Comparison of ENCODE assay signal across 19 mouse cellular contexts in genomic region chr3:95842503-95843214, GRCm38 (mm10). TPM values are rescaled to one million over a fixed set of nuclear protein-coding genes. Genes with fewer than 3 reads are reported as not detected.
A peak's percentile ranks its signal among the peaks of the same experiment; 100 is the strongest.
DNase-seq lines count a peak whose midpoint lies in the region; ATAC-seq and TF ChIP-seq lines count a peak whose summit lies in the region.
"Had no signal": no experiment of that assay in that cellular context is flagged by ENCODE, and none has a peak within 500 bp of the region (broad histone marks: within the 10 kb centered on the region; RNA-seq: fewer than 3 reads in every experiment).

No protein-coding gene starts in this region.

- no peak for TF ChIP-seq POLR2A in thymus, adult 2 months (IDR thresholded peaks at IDR 0.05; ENCODE audit: control insufficient read depth, extremely low read depth, insufficient read depth, low read length, poor library complexity)
- no peak for TF ChIP-seq POLR2A in MEL (IDR thresholded peaks at IDR 0.05; ENCODE audit: control insufficient read depth in 1 of 2, insufficient read depth in 1 of 2, low read depth in 1 of 2, low read length in 2 of 2, poor library complexity in 1 of 2)

- TF ChIP-seq EP300 in MEL (IDR thresholded peaks at IDR 0.05; ENCODE audit: low read depth in 1 of 2, low read length in 2 of 2): no peak
- TF ChIP-seq EP300 in stomach, postnatal 0 days (optimal IDR thresholded peaks at IDR 0.05): no peak

- H3K4me1 ChIP-seq in hindbrain, postnatal 0 days (ENCODE audit: insufficient read depth, low read length): no peaks in the 10 kb centered on the region
- no peaks in the 10 kb centered on the region for H3K4me1 ChIP-seq in hindbrain, embryonic 16.5 days (ENCODE audit: control insufficient read depth, insufficient read depth, low read depth, low read length)
- no peaks in the 10 kb centered on the region for H3K4me1 ChIP-seq in thymus, adult 2 months (replicated peaks; ENCODE audit: control insufficient read depth, insufficient read depth, low read length)
- H3K4me1 ChIP-seq in MEL (ENCODE audit: control insufficient read depth in 1 of 2, insufficient read depth in 2 of 2, low read length in 2 of 2): peaks cover 0 to 7% of the 10 kb centered on the region in 2 experiments; a peak in 3 of 4 replicates
- no peaks in the 10 kb centered on the region for H3K4me1 ChIP-seq in stomach, postnatal 0 days (replicated peaks; ENCODE audit: control insufficient read depth, insufficient read depth)
- H3K4me1 ChIP-seq: heart, embryonic 12.5 days had no signal

- TF ChIP-seq RAD21 in MEL (IDR thresholded peaks at IDR 0.05; ENCODE audit: low read depth, low read length): peak; percentile 15

- H3K4me2 ChIP-seq in hindbrain, postnatal 0 days (ENCODE audit: low read depth, low read length): no peak overlapping the region
- no peak overlapping the region for H3K4me2 ChIP-seq in hindbrain, embryonic 16.5 days (ENCODE audit: low read length)
- H3K4me2 ChIP-seq in stomach, postnatal 0 days (replicated peaks; ENCODE audit: low read depth): no peak overlapping the region
- H3K4me2 ChIP-seq: heart, embryonic 12.5 days; liver, embryonic 13.5 days had no signal

- 92% methylated on average over 3 of the region's 3 CpGs for WGBS in hindbrain, postnatal 0 days
- WGBS in hindbrain, embryonic 16.5 days: 88% methylated on average over 3 of the region's 3 CpGs
- WGBS in thymus, adult 2 months: 87% methylated on average over 3 of the region's 3 CpGs
- whole genome bisulfite sequencing in stomach, postnatal 0 days: 92% methylated on average over 3 of the region's 3 CpGs

- H3K4me3 ChIP-seq in hindbrain, postnatal 0 days (ENCODE audit: low read length): no peak overlapping the region
- H3K4me3 ChIP-seq in hindbrain, embryonic 16.5 days (ENCODE audit: low read length): no peak overlapping the region
- H3K4me3 ChIP-seq in thymus, adult 2 months (ENCODE audit: control insufficient read depth, insufficient read depth, low read length): no peak overlapping the region
- no peak overlapping the region for H3K4me3 ChIP-seq in MEL (ENCODE audit: control insufficient read depth in 1 of 2, insufficient read depth in 1 of 2, low read depth in 2 of 2, low read length in 2 of 2)
- no peak overlapping the region for H3K4me3 ChIP-seq in stomach, postnatal 0 days (ENCODE audit: low read depth, low read length)
- H3K4me3 ChIP-seq: heart, embryonic 12.5 days; liver, embryonic 13.5 days; myocyte had no signal

- no peaks in the 10 kb centered on the region for H3K27me3 ChIP-seq in hindbrain, postnatal 0 days (ENCODE audit: insufficient read depth, low read length)
- no peaks in the 10 kb centered on the region for H3K27me3 ChIP-seq in hindbrain, embryonic 16.5 days (replicated peaks; ENCODE audit: control insufficient read depth, insufficient read depth, low read length)
- no peaks in the 10 kb centered on the region for H3K27me3 ChIP-seq in thymus, adult 2 months (ENCODE audit: control insufficient read depth, insufficient read depth, low read length)
- H3K27me3 ChIP-seq in MEL (ENCODE audit: control insufficient read depth in 1 of 2, insufficient read depth in 2 of 2, low read length in 2 of 2): no peaks in the 10 kb centered on the region
- no peaks in the 10 kb centered on the region for H3K27me3 ChIP-seq in stomach, postnatal 0 days (ENCODE audit: control insufficient read depth, insufficient read depth, low read length)
- H3K27me3 ChIP-seq: heart, embryonic 12.5 days; liver, embryonic 13.5 days had no signal

- no peak for ATAC-seq in hindbrain, postnatal 0 days
- ATAC-seq in hindbrain, embryonic 16.5 days: no peak
- no peak for ATAC-seq in stomach, postnatal 0 days (ENCODE audit: low FRiP score, low TSS enrichment)
- no peak for ATAC-seq in erythroid progenitor cell, adult 5-6 weeks (replicated peaks; ENCODE audit: low FRiP score, poor library complexity, severe bottlenecking)
- ATAC-seq: forebrain, postnatal 0 days had no signal

- no peak for DNase-seq in hindbrain, postnatal 0 days (ENCODE audit: low spot score)
- peak; percentile 23 for DNase-seq in thymus, adult 2 months
- no peak for DNase-seq in thymus, postnatal 10 days (ENCODE audit: low spot score in 2 of 2)
- peak; percentile 66 for DNase-seq in MEL (ENCODE audit: low read depth, low spot score)
- DNase-seq in stomach, postnatal 0 days (ENCODE audit: low spot score): no peak
- DNase-seq in adrenal gland, adult (ENCODE audit: inconsistent age in 2 of 2, low spot score in 1 of 2): no peak
- DNase-seq: adrenal gland, postnatal 14 days; cerebellum, postnatal 10 days; forebrain, postnatal 0 days; gastrocnemius, postnatal 14 days; heart, postnatal 4 days; kidney, postnatal 25 days; left cerebral cortex, postnatal 4 days; liver, embryonic 13.5 days; spleen, adult 18-20 months had no signal

- H3K9ac ChIP-seq in hindbrain, postnatal 0 days (replicated peaks; ENCODE audit: low read length): no peak overlapping the region
- no peak overlapping the region for H3K9ac ChIP-seq in hindbrain, embryonic 16.5 days (ENCODE audit: low read depth, low read length)
- H3K9ac ChIP-seq in MEL (ENCODE audit: control insufficient read depth, low read depth, low read length, poor library complexity, severe bottlenecking): no peak overlapping the region
- no peak overlapping the region for H3K9ac ChIP-seq in stomach, postnatal 0 days (ENCODE audit: low read length)
- H3K9ac ChIP-seq: forebrain, postnatal 0 days; heart, embryonic 12.5 days; liver, embryonic 13.5 days had no signal

- H3K79me2 ChIP-seq in MEL (ENCODE audit: control insufficient read depth, insufficient read depth, low read length, poor library complexity): no peaks in the 10 kb centered on the region

- no peak overlapping the region for H3K27ac ChIP-seq in hindbrain, postnatal 0 days
- no peak overlapping the region for H3K27ac ChIP-seq in hindbrain, embryonic 16.5 days (ENCODE audit: low read depth, low read length)
- H3K27ac ChIP-seq in thymus, adult 2 months (ENCODE audit: control insufficient read depth, insufficient read depth, low read length): no peak overlapping the region
- H3K27ac ChIP-seq in MEL (ENCODE audit: control insufficient read depth, low read depth, low read length): no peak overlapping the region
- H3K27ac ChIP-seq in stomach, postnatal 0 days (replicated peaks): no peak overlapping the region
- H3K27ac ChIP-seq: liver, embryonic 13.5 days had no signal

- no peaks in the 10 kb centered on the region for H3K9me3 ChIP-seq in hindbrain, postnatal 0 days (ENCODE audit: low read length)
- H3K9me3 ChIP-seq in hindbrain, embryonic 16.5 days (ENCODE audit: control insufficient read depth, low read length): no peaks in the 10 kb centered on the region
- H3K9me3 ChIP-seq in MEL (replicated peaks; ENCODE audit: insufficient read depth, low read length): no peaks in the 10 kb centered on the region
- no peaks in the 10 kb centered on the region for H3K9me3 ChIP-seq in stomach, postnatal 0 days (ENCODE audit: control insufficient read depth, low read length)
- H3K9me3 ChIP-seq: heart, embryonic 12.5 days; liver, embryonic 13.5 days had no signal

- TF ChIP-seq CTCF in hindbrain, postnatal 0 days (IDR thresholded peaks at IDR 0.05; ENCODE audit: low read depth): 0 out of 2 replicates have a peak, but pooled peaks have one; percentile 16
- TF ChIP-seq CTCF in thymus, adult 2 months (IDR thresholded peaks at IDR 0.05; ENCODE audit: borderline replicate concordance, control insufficient read depth, extremely low read depth, insufficient read depth, low read length, poor library complexity): no peak
- TF ChIP-seq CTCF in MEL (IDR thresholded peaks at IDR 0.05 in 2 of 3, conservative IDR thresholded peaks at IDR 0.05 in 1 of 3; ENCODE audit: control insufficient read depth in 1 of 3, insufficient read depth in 1 of 3, low read depth in 2 of 3, low read length in 3 of 3, poor library complexity in 1 of 3, severe bottlenecking in 1 of 3): peak; percentile 18 to 38 (median 21); a peak in 3 of 6 replicates
- TF ChIP-seq CTCF in stomach, postnatal 0 days (IDR thresholded peaks at IDR 0.05; ENCODE audit: low read depth): peak; percentile 25; the same call in 1 of the 2 replicates

- peaks cover 51% of the 10 kb centered on the region for H3K36me3 ChIP-seq in hindbrain, postnatal 0 days (ENCODE audit: insufficient read depth, low read length)
- H3K36me3 ChIP-seq in hindbrain, embryonic 16.5 days (ENCODE audit: control insufficient read depth, insufficient read depth, low read length): peaks cover 44% of the 10 kb centered on the region
- H3K36me3 ChIP-seq in thymus, adult 2 months (ENCODE audit: control insufficient read depth, insufficient read depth, low read length): peaks cover 86% of the 10 kb centered on the region
- peaks cover 28 to 86% of the 10 kb centered on the region in 2 experiments for H3K36me3 ChIP-seq in MEL (ENCODE audit: control insufficient read depth in 1 of 2, insufficient read depth in 2 of 2, low read length in 2 of 2)
- H3K36me3 ChIP-seq in stomach, postnatal 0 days (ENCODE audit: control insufficient read depth, insufficient read depth, low read length): peaks cover 25% of the 10 kb centered on the region

RNA-seq across cellular contexts. Expression of gene Prpf3, which starts 13.0 kb away (rescaled TPM):
- total RNA-seq in hindbrain, postnatal 0 days (2014; rRNA removed): 2.6 and 7.7 TPM in 2 replicates
- polyA plus RNA-seq in hindbrain, postnatal 0 days (2015; fragmentation: Nextera tagmentation; extraction: Ambion mirVana): 22.6 and 23.0 TPM in 2 replicates
- polyA plus RNA-seq in hindbrain, embryonic 16.5 days (2015; fragmentation: Nextera tagmentation; extraction: Ambion mirVana): 30.8 and 35.6 TPM in 2 replicates
- 21.1 and 32.5 TPM in 2 replicates for polyA plus RNA-seq in thymus, adult 2 months (2012; rRNA removed)
- total RNA-seq in MEL (2012; rRNA removed): 109 and 126 TPM in 2 replicates
- polyA plus RNA-seq in MEL (2012; ENCODE audit: insufficient read depth in 1 of 2, insufficient read length in 2 of 2, low read depth in 1 of 2, low replicate concordance in 2 of 2, missing spikeins in 1 of 2): 100 to 1,000 TPM; 199 to 277 TPM
- 12.9 and 13.8 TPM in 2 replicates for polyA plus RNA-seq in stomach, postnatal 0 days (2015; fragmentation: Nextera tagmentation; extraction: Ambion mirVana)
- total RNA-seq in erythroid progenitor cell, adult 5-6 weeks (2015; ENCODE audit: low replicate concordance): 56.2 and 83.6 TPM in 2 replicates
- total RNA-seq in erythroid progenitor cell, adult 5-6 weeks (2017; ENCODE audit: low replicate concordance): 37.7 and 84.2 TPM in 2 replicates

RNA-seq across cellular contexts. Expression of gene Rprd2, which starts 24.0 kb away (rescaled TPM):
- total RNA-seq in hindbrain, postnatal 0 days (2014; rRNA removed): 22.7 and 24.3 TPM in 2 replicates
- polyA plus RNA-seq in hindbrain, postnatal 0 days (2015; fragmentation: Nextera tagmentation; extraction: Ambion mirVana): 20.3 and 21.2 TPM in 2 replicates
- polyA plus RNA-seq in hindbrain, embryonic 16.5 days (2015; fragmentation: Nextera tagmentation; extraction: Ambion mirVana): 17.6 and 18.7 TPM in 2 replicates
- 20.1 and 26.5 TPM in 2 replicates for polyA plus RNA-seq in thymus, adult 2 months (2012; rRNA removed)
- 16.3 and 17.1 TPM in 2 replicates for total RNA-seq in MEL (2012; rRNA removed)
- 10 to 100 TPM; 31.9 to 42.0 TPM for polyA plus RNA-seq in MEL (2012; ENCODE audit: insufficient read depth in 1 of 2, insufficient read length in 2 of 2, low read depth in 1 of 2, low replicate concordance in 2 of 2, missing spikeins in 1 of 2)
- polyA plus RNA-seq in stomach, postnatal 0 days (2015; fragmentation: Nextera tagmentation; extraction: Ambion mirVana): 11.1 and 12.0 TPM in 2 replicates
- total RNA-seq in erythroid progenitor cell, adult 5-6 weeks (2015; ENCODE audit: low replicate concordance): 23.5 and 24.9 TPM in 2 replicates
- 21.3 and 24.0 TPM in 2 replicates for total RNA-seq in erythroid progenitor cell, adult 5-6 weeks (2017; ENCODE audit: low replicate concordance)

RNA-seq across cellular contexts. Expression of gene Mrps21, which starts 28.7 kb away (rescaled TPM):
- total RNA-seq in hindbrain, postnatal 0 days (2014; rRNA removed): 128 and 145 TPM in 2 replicates
- polyA plus RNA-seq in hindbrain, postnatal 0 days (2015; fragmentation: Nextera tagmentation; extraction: Ambion mirVana): 271 and 273 TPM in 2 replicates
- polyA plus RNA-seq in hindbrain, embryonic 16.5 days (2015; fragmentation: Nextera tagmentation; extraction: Ambion mirVana): 251 and 276 TPM in 2 replicates
- polyA plus RNA-seq in thymus, adult 2 months (2012; rRNA removed): 56.3 and 60.5 TPM in 2 replicates
- total RNA-seq in MEL (2012; rRNA removed): 524 and 586 TPM in 2 replicates
- polyA plus RNA-seq in MEL (2012; ENCODE audit: insufficient read depth in 1 of 2, insufficient read length in 2 of 2, low read depth in 1 of 2, low replicate concordance in 2 of 2, missing spikeins in 1 of 2): 100 to 1,000 TPM in 1 of 2 experiments, not detected in 1; 469 TPM
- 283 and 301 TPM in 2 replicates for polyA plus RNA-seq in stomach, postnatal 0 days (2015; fragmentation: Nextera tagmentation; extraction: Ambion mirVana)
- total RNA-seq in erythroid progenitor cell, adult 5-6 weeks (2015; ENCODE audit: low replicate concordance): 43.2 and 59.5 TPM in 2 replicates
- total RNA-seq in erythroid progenitor cell, adult 5-6 weeks (2017; ENCODE audit: low replicate concordance): 102 and 123 TPM in 2 replicates

RNA-seq across cellular contexts. Expression of gene Ciart, which starts 39.4 kb away (rescaled TPM):
- 2.5 and 4.3 TPM in 2 replicates for total RNA-seq in hindbrain, postnatal 0 days (2014; rRNA removed)
- polyA plus RNA-seq in hindbrain, postnatal 0 days (2015; fragmentation: Nextera tagmentation; extraction: Ambion mirVana): 7.5 and 11.4 TPM in 2 replicates
- 5.1 and 6.1 TPM in 2 replicates for polyA plus RNA-seq in hindbrain, embryonic 16.5 days (2015; fragmentation: Nextera tagmentation; extraction: Ambion mirVana)
- polyA plus RNA-seq in thymus, adult 2 months (2012; rRNA removed): 3.0 and 3.1 TPM in 2 replicates
- 4.9 and 18.5 TPM in 2 replicates for total RNA-seq in MEL (2012; rRNA removed)
- polyA plus RNA-seq in MEL (2012; ENCODE audit: insufficient read depth in 1 of 2, insufficient read length in 2 of 2, low read depth in 1 of 2, low replicate concordance in 2 of 2, missing spikeins in 1 of 2): 10 to 100 TPM in 1 of 2 experiments, not detected in 1; 23.8 TPM
- 2.3 and 3.2 TPM in 2 replicates for polyA plus RNA-seq in stomach, postnatal 0 days (2015; fragmentation: Nextera tagmentation; extraction: Ambion mirVana)
- not detected in 2 replicates for total RNA-seq in erythroid progenitor cell, adult 5-6 weeks (2015; ENCODE audit: low replicate concordance)
- 1.8 TPM in 1 of 2 replicates, not detected in the other for total RNA-seq in erythroid progenitor cell, adult 5-6 weeks (2017; ENCODE audit: low replicate concordance)

RNA-seq across cellular contexts. Expression of gene BC028528, which starts 49.1 kb away (rescaled TPM):
- total RNA-seq in hindbrain, postnatal 0 days (2014; rRNA removed): 2.6 and 5.5 TPM in 2 replicates
- 21.3 and 23.3 TPM in 2 replicates for polyA plus RNA-seq in hindbrain, postnatal 0 days (2015; fragmentation: Nextera tagmentation; extraction: Ambion mirVana)
- polyA plus RNA-seq in hindbrain, embryonic 16.5 days (2015; fragmentation: Nextera tagmentation; extraction: Ambion mirVana): 17.2 and 21.4 TPM in 2 replicates
- 4.5 and 6.0 TPM in 2 replicates for polyA plus RNA-seq in thymus, adult 2 months (2012; rRNA removed)
- total RNA-seq in MEL (2012; rRNA removed): 7.4 and 12.2 TPM in 2 replicates
- polyA plus RNA-seq in MEL (2012; ENCODE audit: insufficient read depth in 1 of 2, insufficient read length in 2 of 2, low read depth in 1 of 2, low replicate concordance in 2 of 2, missing spikeins in 1 of 2): 10 to 100 TPM in 1 of 2 experiments, not detected in 1; 13.6 TPM
- 14.2 and 14.8 TPM in 2 replicates for polyA plus RNA-seq in stomach, postnatal 0 days (2015; fragmentation: Nextera tagmentation; extraction: Ambion mirVana)
- total RNA-seq in erythroid progenitor cell, adult 5-6 weeks (2015; ENCODE audit: low replicate concordance): 8.8 and 10.1 TPM in 2 replicates
- total RNA-seq in erythroid progenitor cell, adult 5-6 weeks (2017; ENCODE audit: low replicate concordance): 5.8 and 26.0 TPM in 2 replicates

Comparison
In these comparisons a context has a peak if more than half of its experiments do, and no peak if none do; other contexts are left out.
1. DNase-seq: peak in thymus, adult 2 months (single experiment) and MEL (single experiment); none in hindbrain, postnatal 0 days (single experiment), thymus, postnatal 10 days (0 of 2), stomach, postnatal 0 days (single experiment) and adrenal gland, adult (0 of 2).